Mouse (Mus musculus): ENCODE measurements at regions not wholly inside any gene's neighbourhood (a gene's known extent, or its start where the extent isn't known, plus 50 kb on each side); places are given as distances from the start of the nearest gene placed in this dataset.
"Not testable (repeated sequence)": the region's sequence is repeated elsewhere in the genome, so short reads cannot be mapped to it uniquely, and the experiment has no call there.

DNA sequence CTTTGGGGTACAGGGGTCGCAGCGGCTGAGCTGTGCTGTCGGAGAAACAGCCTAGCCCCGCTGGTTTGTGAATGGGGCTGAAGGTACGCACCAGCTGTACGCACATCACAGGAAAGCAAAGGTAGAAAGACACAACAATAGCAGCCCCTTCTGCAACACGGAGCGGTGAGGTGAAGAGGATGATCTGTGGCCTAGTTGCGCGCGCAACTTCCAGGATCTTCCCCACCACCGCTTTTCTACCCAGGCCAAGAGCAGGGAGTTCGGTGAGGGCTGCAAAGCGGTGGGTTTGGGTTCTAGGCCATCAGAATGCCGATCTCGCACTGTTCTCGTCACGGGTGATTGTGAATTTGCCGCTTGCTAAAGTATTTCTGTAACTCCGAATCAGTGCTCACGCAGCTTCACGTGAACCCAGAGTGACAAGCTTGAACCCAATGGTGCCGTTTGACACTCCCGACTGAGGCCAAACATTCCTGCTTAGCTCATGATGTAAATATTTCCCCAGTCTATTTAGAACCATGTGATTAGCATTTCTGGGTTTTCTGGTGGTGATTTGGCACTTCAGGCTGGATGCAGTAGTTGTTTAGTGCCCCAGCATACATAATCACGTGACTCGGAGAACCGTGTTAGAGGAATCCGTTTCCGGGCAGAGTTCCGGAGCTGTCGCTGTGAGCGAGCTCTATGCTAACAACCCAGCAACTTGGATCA lies 54.7 kb downstream of the Cryaa start:
- DNase-seq: no peak

GRCm38 (mm10) chr17:31734521-31734920 lies 56.9 kb downstream of the Cryaa start:
- peak; percentile 53 for DNase-seq

DNA sequence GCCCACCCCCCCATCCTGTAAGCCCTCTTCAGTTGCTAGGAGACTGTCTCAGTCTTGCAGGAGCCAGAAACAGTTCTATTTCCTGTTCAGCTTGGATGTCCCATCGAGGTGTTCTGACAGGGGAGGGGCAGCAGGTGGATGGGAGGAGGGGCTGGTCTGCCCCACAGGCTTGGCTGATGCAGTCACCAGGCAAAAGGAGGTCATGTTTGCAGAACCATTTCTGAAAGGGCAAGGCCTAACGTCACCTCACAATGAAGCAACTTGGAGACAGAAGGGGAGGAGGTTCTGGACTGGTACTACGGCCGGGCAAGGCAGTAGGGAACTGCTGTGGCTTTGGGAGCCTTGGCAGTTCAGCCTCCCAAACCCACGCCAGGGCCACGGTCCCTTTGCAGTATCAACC lies 59.1 kb downstream of the Cryaa start:
- DNase-seq: peak; percentile 54

DNA sequence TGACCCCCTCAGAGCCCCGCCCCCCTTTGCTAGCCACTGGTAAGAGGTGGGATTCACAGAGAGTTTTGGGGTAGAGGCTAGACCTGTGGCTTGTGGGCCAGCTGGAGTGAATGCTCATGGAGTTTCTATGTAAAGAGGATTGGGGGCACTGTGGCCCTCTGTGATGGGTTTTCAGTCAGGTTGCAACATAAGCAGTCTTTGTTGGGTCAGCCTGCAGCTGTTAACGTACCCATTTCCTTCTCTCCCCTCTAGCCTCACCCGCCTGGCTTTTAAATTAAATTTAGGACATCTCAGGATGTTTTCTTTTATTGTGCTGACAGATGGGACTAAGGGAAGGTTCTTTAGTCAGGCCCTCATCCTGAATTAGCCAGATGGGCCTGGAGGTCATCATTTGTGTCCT lies 60.6 kb downstream of the Cryaa start:
- no peak for DNase-seq

- DNase-seq: no peak
Observed at GRCm38 (mm10) chr17:31739586-31739985, 62.0 kb downstream of the Cryaa start.

GRCm38 (mm10) chr17:31740059-31740458 lies 62.5 kb downstream of the Cryaa start:
- no peak for DNase-seq

GRCm38 (mm10) chr17:31743656-31744055 lies 66.0 kb downstream of the Cryaa start:
- no peak for DNase-seq

GRCm38 (mm10) chr17:31746198-31747111 lies 68.8 kb downstream of the Cryaa start:
- DNase-seq: no peak

GRCm38 (mm10) chr17:31747563-31747962 lies 70.0 kb downstream of the Cryaa start:
- no peak for DNase-seq

- no peak for DNase-seq
Observed at GRCm38 (mm10) chr17:31748158-31748557, 70.6 kb downstream of the Cryaa start.

- no peak for DNase-seq
Observed at GRCm38 (mm10) chr17:31748971-31749370, 71.4 kb downstream of the Cryaa start.

- DNase-seq: peak; percentile 42
Observed at GRCm38 (mm10) chr17:31751262-31751661, 73.7 kb downstream of the Cryaa start.

DNA sequence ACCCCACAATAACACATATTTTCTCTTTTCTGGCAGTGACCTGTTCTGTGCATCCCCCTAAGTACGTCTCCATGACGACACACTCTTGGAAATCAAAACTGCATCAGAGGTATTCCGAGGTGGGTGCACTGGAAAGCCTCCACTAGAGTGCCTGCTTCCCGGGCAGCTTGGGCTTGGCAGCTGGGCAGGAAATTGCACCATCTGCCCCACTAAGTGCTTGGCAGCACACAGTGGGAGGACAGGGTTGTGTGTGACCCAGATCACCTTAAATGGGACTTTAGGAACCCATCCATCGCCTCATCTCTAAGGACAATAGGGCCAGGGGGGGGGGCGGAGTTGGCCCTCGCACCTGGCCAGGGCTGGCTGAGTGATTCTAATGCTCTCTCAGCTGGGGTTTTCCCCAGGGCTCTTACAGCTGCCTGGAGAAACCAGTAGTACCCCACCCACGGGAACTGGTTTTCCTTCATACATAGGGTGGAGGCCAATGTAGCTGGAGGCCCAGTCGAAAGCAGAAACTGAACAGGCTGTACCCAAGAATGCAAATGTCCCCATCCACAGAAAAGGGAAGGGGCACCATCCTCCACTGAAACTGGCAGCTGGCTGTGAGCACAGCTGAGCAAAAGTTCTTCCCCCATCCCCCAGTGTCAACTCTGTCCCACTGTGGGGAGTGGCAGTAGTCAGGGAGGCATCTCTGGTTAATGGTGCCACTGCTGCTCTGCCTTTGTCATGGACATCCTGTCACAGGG lies 75.7 kb downstream of the Cryaa start:
- DNase-seq: no peak

DNA sequence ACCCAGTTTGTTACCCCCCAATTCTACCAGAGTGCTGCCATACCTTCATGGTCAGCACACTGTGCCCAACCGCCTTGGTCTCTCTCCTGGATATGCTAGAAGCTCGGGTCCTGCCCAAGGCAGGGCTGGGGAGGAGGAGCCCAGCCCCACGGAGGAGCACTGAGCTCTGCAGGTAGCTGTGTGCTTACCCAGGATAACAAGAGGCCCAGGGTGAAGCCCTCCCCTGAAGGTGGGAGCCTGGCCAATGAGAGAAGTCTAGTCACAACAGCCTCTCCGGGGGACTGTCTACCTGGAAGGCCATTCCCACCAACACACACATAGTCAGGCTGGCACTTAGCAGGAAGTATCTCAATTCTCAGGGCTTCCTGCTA lies 76.2 kb downstream of the Cryaa start:
- DNase-seq: no peak

- no peak for DNase-seq
Observed at GRCm38 (mm10) chr17:31760465-31760864, 82.9 kb downstream of the Cryaa start.

- DNase-seq: no peak
Observed at GRCm38 (mm10) chr17:31763078-31763477, 85.5 kb downstream of the Cryaa start.

- DNase-seq: no peak
Observed at GRCm38 (mm10) chr17:31766779-31767697, 88.6 kb downstream of the Sik1 start.

DNA sequence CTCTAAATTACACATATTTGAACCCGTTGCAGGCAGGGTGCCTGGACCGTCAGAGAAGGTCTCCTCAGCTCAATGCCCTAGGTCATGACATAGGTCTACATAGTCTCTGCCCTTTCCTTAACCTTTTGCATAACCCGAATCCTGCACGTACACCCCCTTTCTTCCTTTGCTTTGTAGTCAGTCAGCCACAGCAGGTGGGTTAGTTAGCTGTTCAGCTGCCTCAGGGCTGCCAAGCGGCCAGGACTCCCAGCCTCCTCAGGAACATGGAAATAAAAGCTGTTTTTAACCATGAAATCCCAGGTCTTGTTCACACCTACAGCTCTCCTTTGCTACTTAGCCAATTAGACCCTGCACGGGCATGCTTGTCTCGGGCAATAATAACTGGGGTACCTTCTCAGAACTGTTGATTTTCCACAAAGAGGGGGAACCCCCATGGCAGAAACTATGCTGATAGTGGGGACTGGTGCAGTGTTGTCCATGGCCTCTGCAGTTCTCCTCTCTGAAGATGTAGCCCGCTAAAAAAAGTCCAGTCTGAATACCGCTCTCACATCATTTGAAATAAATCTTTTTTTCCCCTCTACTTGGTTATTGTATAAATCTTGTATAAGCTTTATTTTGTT lies 83.3 kb downstream of the Sik1 start:
- DNase-seq: peak; percentile 30

DNA sequence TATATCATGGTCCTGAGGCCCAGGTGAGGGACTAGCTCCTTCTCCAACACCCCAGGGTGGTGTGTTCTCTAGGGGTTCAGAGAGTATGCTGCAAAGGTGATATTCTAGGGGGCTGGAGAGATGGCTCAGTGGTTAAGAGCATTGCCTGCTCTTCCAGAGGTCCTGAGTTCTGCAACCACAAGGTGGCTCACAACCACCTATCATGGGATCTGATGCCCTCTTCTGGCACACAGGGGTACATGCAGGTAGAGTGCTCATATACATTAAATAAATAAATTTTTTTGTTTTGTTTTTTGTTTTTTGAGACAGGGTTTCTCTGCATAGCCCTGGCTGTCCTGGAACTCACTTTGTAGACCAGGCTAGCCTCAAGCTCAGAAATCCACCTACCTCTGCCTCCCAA lies 81.7 kb downstream of the Sik1 start:
- not testable (repeated sequence) for DNase-seq

DNA sequence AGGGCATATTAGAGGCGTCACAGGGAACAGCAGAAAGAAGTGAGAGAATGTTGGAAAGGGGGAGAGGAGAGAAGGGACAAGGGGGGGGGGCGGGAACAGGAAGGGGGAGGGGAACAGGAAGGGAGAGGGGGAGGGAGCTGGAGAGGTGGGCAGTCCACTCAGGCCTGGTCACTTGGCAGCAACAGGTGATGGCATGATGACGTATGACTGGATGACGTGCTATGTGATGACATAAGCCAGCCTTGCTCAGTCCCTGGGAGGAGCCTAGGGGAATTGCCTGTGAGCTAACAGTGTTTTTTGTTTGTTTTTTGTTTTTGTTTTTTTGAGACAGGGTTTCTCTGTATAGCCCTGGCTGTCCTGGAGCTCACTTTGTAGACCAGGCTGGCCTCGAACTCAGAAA lies 80.6 kb downstream of the Sik1 start:
- DNase-seq: no peak

DNA sequence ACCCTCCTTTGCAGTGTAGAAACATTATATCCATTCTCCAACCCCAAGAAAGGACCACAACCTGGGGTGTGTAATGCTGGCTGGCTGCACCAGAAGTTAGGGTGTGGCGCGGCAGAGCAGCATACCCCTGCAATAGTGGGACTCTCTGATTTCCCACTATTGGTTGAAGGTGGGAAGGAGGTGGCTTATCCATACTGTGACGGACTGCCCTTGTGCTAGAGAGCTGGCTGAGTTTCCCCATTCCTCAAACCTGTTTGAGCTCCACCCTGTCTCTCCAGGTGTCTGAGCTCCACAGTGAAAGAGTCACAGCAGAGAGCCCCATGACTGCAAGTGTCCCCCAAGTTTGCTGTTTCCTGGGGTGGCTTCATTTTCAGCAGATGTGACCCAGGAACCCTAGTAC lies 79.6 kb downstream of the Sik1 start:
- DNase-seq: no peak

Measured in thymus, postnatal 14 days (tissue).